Mouse (Mus musculus): ENCODE measurements around the gene Adgre5.

The Adgre5 gene

DNA sequence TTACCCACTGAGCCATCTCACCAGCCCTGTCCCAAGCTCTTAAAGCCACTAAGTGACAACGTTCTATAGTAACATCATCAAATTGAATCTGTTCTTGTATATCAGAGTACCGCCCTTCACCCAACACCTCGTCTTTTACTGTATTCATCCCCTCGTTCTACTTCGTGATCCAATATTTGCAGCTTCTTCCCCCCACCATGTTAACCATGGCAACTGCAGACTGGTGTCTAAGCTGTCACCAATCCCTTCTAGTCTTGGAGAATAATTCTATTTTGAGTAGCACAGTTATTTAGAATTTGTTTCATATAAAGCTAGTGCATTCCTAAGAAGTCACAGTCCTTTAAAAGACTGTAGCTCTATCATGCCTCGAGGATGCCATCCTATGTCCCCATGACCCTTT is 51.9 kb downstream of the Adgre5 start:
- DNase-seq (ENCODE audit: extremely low spot score, low spot score): no peak

DNA sequence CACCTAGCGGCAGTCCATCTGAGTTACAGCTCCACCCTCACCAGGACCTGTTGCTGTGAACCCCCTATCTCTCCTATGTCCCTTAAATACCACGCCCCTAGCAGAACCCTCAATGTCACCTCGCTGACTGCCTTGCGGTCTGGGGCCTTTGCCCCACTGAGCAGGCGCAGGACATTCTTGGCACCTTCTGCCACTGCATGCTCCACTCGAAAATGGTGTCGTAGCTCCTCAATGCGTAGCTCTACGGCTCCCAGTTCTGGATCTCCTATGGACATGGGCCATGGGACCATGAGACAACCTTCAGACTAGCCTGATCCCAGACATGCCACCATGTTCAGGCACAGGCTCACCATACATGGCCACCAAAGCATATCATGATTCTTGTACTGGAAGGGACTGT is 56.6 kb downstream of the Adgre5 start:
- DNase-seq (ENCODE audit: extremely low spot score, low spot score): no peak

DNA sequence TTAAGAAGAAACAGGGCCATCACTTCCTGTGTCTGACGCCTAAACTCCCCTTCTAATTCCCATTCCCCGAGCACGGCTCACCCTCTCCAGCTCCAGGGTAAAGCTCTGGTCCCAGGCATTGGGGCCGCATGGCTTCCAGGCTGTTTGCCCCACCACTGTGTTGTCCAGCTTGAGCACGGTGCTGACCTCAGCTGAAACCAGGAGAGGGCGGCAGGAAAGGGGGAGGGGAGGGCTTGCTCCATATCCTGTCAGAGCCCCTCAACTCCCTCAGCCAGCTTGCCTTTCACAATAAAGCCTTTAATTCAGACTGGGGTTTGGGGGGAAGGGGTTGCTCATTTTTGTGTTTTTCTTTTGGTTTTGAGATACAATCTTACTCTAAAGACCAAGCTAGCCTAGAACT is 60.0 kb downstream of the Adgre5 start:
- DNase-seq (ENCODE audit: extremely low spot score, low spot score): peak; percentile 24

DNA sequence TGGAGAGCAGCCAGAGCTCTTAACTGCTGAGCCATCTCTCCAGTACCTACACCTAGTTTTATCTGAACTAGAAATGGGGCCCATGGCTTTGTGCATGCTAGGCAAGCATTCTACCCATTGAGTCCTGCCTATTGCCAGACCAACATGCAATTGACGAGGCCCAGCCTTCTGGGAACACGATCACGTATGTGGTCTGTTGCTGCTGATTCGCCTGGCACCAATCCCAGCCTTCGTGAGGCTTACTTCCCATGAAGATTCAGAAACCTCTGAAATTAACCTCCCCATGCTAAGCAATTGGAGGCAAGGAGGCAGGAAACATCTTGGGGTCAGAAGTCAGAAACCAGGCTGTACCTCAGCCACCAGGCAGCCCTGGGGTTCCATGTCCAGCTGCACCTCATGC is 60.5 kb downstream of the Adgre5 start:
- no peak for DNase-seq (ENCODE audit: extremely low spot score, low spot score)

- DNase-seq (ENCODE audit: extremely low spot score, low spot score): no peak
These were observed 61.3 kb downstream of the Adgre5 start for GRCm38 (mm10) chr8:83679866-83680265.

DNA sequence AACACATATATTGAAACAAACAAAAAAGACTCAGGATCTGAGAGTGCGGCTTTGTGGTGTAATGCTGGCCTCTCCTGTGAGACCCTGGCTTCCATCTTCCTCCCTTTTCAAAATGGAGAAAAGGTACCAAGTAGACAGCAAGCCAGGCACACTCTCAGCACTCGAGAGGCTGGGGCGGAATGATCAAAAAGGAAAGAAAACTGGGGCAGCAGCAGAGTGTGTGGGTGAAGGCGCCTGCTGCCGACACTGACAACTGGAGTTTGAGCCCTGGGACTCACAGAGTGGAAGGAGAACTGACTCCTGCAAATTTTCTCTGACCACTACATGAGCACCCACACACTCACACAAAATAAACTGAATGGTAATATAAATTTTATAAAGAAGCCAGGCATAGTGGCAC is 66.6 kb downstream of the Adgre5 start:
- no peak for DNase-seq (ENCODE audit: extremely low spot score, low spot score)

Data from neural tube, embryonic 10.5 days (tissue).